Mouse (Mus musculus) neural tube, embryonic 11.5 days (tissue): ENCODE results near the gene Trp73. TPM values are rescaled to one million over a fixed set of nuclear protein-coding genes. Genes with fewer than 3 reads are reported as not detected.

Experiments used
- ATAC-seq: fragments of 200-750 bp; cut with Nextera tagmentation; 2 replicates; pipeline ENCODE4 v1.8.0; 2017; ENCODE audit warnings: moderate number of reproducible peaks, mild to moderate bottlenecking, moderate TSS enrichment, moderate library complexity; ENCODE audit not compliant: insufficient read depth, low FRiP score, low TSS enrichment
- DNase-seq: peaks from one replicate; pipeline ENCODE4 v3.0.0-alpha.2; 2015; ENCODE audit warnings: low spot score
- H3K27ac ChIP-seq: fragments of 300-500 bp; sonication (generic); 2 replicates; pipeline ENCODE4 v1.5.1; 2014; ENCODE audit warnings: low read depth, mild to moderate bottlenecking, low read length
- H3K27me3 ChIP-seq: fragments of 300-500 bp; sonication (generic); 2 replicates; pipeline ENCODE4 v1.6.1; 2014; ENCODE audit warnings: mild to moderate bottlenecking, low read length, mixed read lengths; ENCODE audit not compliant: control insufficient read depth, insufficient read depth
- H3K36me3 ChIP-seq: fragments of 300-500 bp; sonication (generic); 2 replicates; pipeline ENCODE4 v1.6.1; 2014; ENCODE audit warnings: mild to moderate bottlenecking, low read length, moderate library complexity, mixed read lengths; ENCODE audit not compliant: control insufficient read depth, insufficient read depth
- H3K4me1 ChIP-seq: fragments of 300-500 bp; sonication (generic); 2 replicates; pipeline ENCODE4 v1.6.1; 2014; ENCODE audit warnings: low read length, mixed read lengths; ENCODE audit not compliant: control insufficient read depth, insufficient read depth
- H3K4me2 ChIP-seq: fragments of 300-500 bp; sonication (generic); 2 replicates; pipeline ENCODE4 v1.6.1; 2014; ENCODE audit warnings: low read depth, mild to moderate bottlenecking, moderate library complexity
- H3K4me3 ChIP-seq: fragments of 300-500 bp; sonication (generic); 2 replicates; pipeline ENCODE4 v1.5.1; 2014; ENCODE audit warnings: low read depth, low read length
- H3K9ac ChIP-seq: fragments of 300-500 bp; sonication (generic); 2 replicates; pipeline ENCODE4 v1.6.1; 2014; ENCODE audit warnings: mild to moderate bottlenecking, low read length
- H3K9me3 ChIP-seq: fragments of 300-500 bp; sonication (generic); 2 replicates; pipeline ENCODE4 v1.6.1; 2016; ENCODE audit warnings: low read length; ENCODE audit not compliant: control insufficient read depth
- WGBS: fragments of 180-500 bp; shearing (Covaris S2); extraction: QIAGEN DNeasy Blood & Tissue Kit; methylation state at CpG from one replicate; pipeline ENCODE4 v1.1.7; 2014; 5-methylcytosine and 5-hydroxymethylcytosine counted together
- polyA plus RNA-seq: library from polyadenylated mRNA; unstranded; fragments of >200 nt; fragmentation: Nextera tagmentation; extraction: Ambion mirVana; gene quantifications from 2 replicates; pipeline ENCODE4 v1.2.1, GENCODE M21; 2014

Gene Trp73
- polyA plus RNA-seq, 1 experiment from 2014 or later = 0.31 TPM

- 58% methylated on average over 4 of the region's 4 CpGs for WGBS
- H3K4me3 ChIP-seq = no peak overlapping the region
- H3K4me1 ChIP-seq = no peaks in the 10 kb centered on the region
- no peak overlapping the region for H3K4me2 ChIP-seq
- no peaks in the 10 kb centered on the region for H3K9me3 ChIP-seq
- no peaks in the 10 kb centered on the region for H3K36me3 ChIP-seq
- no peak overlapping the region for H3K9ac ChIP-seq
- ATAC-seq = no peak
- DNase-seq = no peak
- H3K27me3 ChIP-seq = peaks cover 24% of the 10 kb centered on the region
- no peak overlapping the region for H3K27ac ChIP-seq
Observed at GRCm38 (mm10) chr4:154080211-154080610, 59.8 kb downstream of the Trp73 start.

GRCm38 (mm10) chr4:154071941-154072340, 68.1 kb downstream of the Trp73 start:
- peaks cover 20% of the 10 kb centered on the region for H3K27me3 ChIP-seq
- H3K9ac ChIP-seq = no peak overlapping the region
- ATAC-seq = no peak
- H3K4me1 ChIP-seq = no peaks in the 10 kb centered on the region
- H3K9me3 ChIP-seq = no peaks in the 10 kb centered on the region
- no peak overlapping the region for H3K4me2 ChIP-seq
- H3K36me3 ChIP-seq = no peaks in the 10 kb centered on the region
- 16% methylated on average over 15 of the region's 16 CpGs for WGBS
- no peak overlapping the region for H3K4me3 ChIP-seq
- DNase-seq = no peak
- H3K27ac ChIP-seq = no peak overlapping the region

- Histone ChIP-seq H3K9me3 (no peaks in the 10 kb centered on the region), H3K27me3 (peaks cover 20% of the 10 kb centered on the region), H3K36me3 (no peaks in the 10 kb centered on the region), H3K4me1 (no peaks in the 10 kb centered on the region), H3K27ac (no peak overlapping the region), H3K4me3 (no peak overlapping the region), H3K9ac (no peak overlapping the region), H3K4me2 (no peak overlapping the region)
- 3% methylated on average over 15 of the region's 20 CpGs for WGBS
- ATAC-seq (no peak), DNase-seq (no peak)
Observed at GRCm38 (mm10) chr4:154071521-154071920, 68.5 kb downstream of the Trp73 start.

- Histone ChIP-seq H3K27me3 (peaks cover 20% of the 10 kb centered on the region), H3K4me2 (no peak overlapping the region), H3K27ac (no peak overlapping the region), H3K4me3 (no peak overlapping the region), H3K9me3 (no peaks in the 10 kb centered on the region), H3K4me1 (no peaks in the 10 kb centered on the region), H3K9ac (no peak overlapping the region), H3K36me3 (no peaks in the 10 kb centered on the region)
- ATAC-seq (no peak), DNase-seq (peak; percentile 52)
- WGBS = 0% methylated on average over 5 of the region's 5 CpGs
Observed at GRCm38 (mm10) chr4:154070896-154071295, 69.1 kb downstream of the Trp73 start.

- H3K4me1 ChIP-seq = no peaks in the 10 kb centered on the region
- WGBS = 65% methylated on average over 14 of the region's 14 CpGs
- H3K9me3 ChIP-seq = no peaks in the 10 kb centered on the region
- no peaks in the 10 kb centered on the region for H3K36me3 ChIP-seq
- H3K9ac ChIP-seq = no peak overlapping the region
- DNase-seq (peak; percentile 47), ATAC-seq (no peak)
- H3K27ac ChIP-seq = no peak overlapping the region
- H3K27me3 ChIP-seq = no peaks in the 10 kb centered on the region
- no peak overlapping the region for H3K4me3 ChIP-seq
- H3K4me2 ChIP-seq = no peak overlapping the region
Observed at GRCm38 (mm10) chr4:154064827-154065773, 74.9 kb downstream of the Trp73 start.

GRCm38 (mm10) chr4:154057696-154058095, 82.3 kb downstream of the Trp73 start:
- no peaks in the 10 kb centered on the region for H3K4me1 ChIP-seq
- DNase-seq = no peak
- no peak for ATAC-seq
- no peaks in the 10 kb centered on the region for H3K27me3 ChIP-seq
- H3K36me3 ChIP-seq = no peaks in the 10 kb centered on the region
- H3K4me2 ChIP-seq = no peak overlapping the region
- 67% methylated on average over 4 of the region's 4 CpGs for WGBS
- H3K9me3 ChIP-seq = no peaks in the 10 kb centered on the region
- no peak overlapping the region for H3K4me3 ChIP-seq
- H3K27ac ChIP-seq = no peak overlapping the region
- no peak overlapping the region for H3K9ac ChIP-seq

- ATAC-seq (no peak), DNase-seq (no peak)
- H3K4me2 ChIP-seq = no peak overlapping the region
- H3K36me3 ChIP-seq = no peaks in the 10 kb centered on the region
- no peaks in the 10 kb centered on the region for H3K27me3 ChIP-seq
- no peaks in the 10 kb centered on the region for H3K9me3 ChIP-seq
- WGBS = 56% methylated on average over 2 of the region's 2 CpGs
- H3K9ac ChIP-seq = no peak overlapping the region
- no peak overlapping the region for H3K4me3 ChIP-seq
- no peak overlapping the region for H3K27ac ChIP-seq
- no peaks in the 10 kb centered on the region for H3K4me1 ChIP-seq
Observed at GRCm38 (mm10) chr4:154056661-154057060, 83.3 kb downstream of the Trp73 start.

- 77% methylated on average over 2 of the region's 2 CpGs for WGBS
- ATAC-seq (no peak), DNase-seq (no peak)
- Histone ChIP-seq H3K27ac (no peak overlapping the region), H3K36me3 (no peaks in the 10 kb centered on the region), H3K4me1 (no peaks in the 10 kb centered on the region), H3K9me3 (no peaks in the 10 kb centered on the region), H3K9ac (no peak overlapping the region), H3K4me3 (no peak overlapping the region), H3K27me3 (no peaks in the 10 kb centered on the region), H3K4me2 (no peak overlapping the region)
Observed at GRCm38 (mm10) chr4:154056046-154056445, 84.0 kb downstream of the Trp73 start.

- no peak overlapping the region for H3K4me2 ChIP-seq
- no peak overlapping the region for H3K9ac ChIP-seq
- no peak overlapping the region for H3K27ac ChIP-seq
- H3K9me3 ChIP-seq = no peaks in the 10 kb centered on the region
- H3K4me3 ChIP-seq = no peak overlapping the region
- no peaks in the 10 kb centered on the region for H3K36me3 ChIP-seq
- DNase-seq (no peak), ATAC-seq (no peak)
- no peaks in the 10 kb centered on the region for H3K4me1 ChIP-seq
- 87% methylated on average over 7 of the region's 7 CpGs for WGBS
- no peaks in the 10 kb centered on the region for H3K27me3 ChIP-seq
Observed at GRCm38 (mm10) chr4:154055482-154055881, 84.5 kb downstream of the Trp73 start.
